Mouse (Mus musculus) left cerebral cortex, adult 8-10 months (tissue): Measurements from ENCODE around the gene Itgav. TPM values are rescaled to one million over a fixed set of nuclear protein-coding genes. Genes with fewer than 3 reads are reported as not detected.

Experiments
- DNase-seq, 2 experiments: peaks; one replicate each; pipeline ENCODE4 v3.0.0; 2022; ENCODE audit warnings: low spot score in 2 of 2
- total RNA-seq, 4 experiments: library from RNA; stranded (reverse); gene quantifications; 2 replicates each; pipeline ENCODE4 v1.2.4; 2022

Gene Itgav
- total RNA-seq, 4 experiments from 2014 or later = 121 to 130 (median 126) TPM

GRCm38 (mm10) chr2:83744276-83744952 lies 20.2 kb downstream of the Itgav start:
- no peak for DNase-seq

DNA sequence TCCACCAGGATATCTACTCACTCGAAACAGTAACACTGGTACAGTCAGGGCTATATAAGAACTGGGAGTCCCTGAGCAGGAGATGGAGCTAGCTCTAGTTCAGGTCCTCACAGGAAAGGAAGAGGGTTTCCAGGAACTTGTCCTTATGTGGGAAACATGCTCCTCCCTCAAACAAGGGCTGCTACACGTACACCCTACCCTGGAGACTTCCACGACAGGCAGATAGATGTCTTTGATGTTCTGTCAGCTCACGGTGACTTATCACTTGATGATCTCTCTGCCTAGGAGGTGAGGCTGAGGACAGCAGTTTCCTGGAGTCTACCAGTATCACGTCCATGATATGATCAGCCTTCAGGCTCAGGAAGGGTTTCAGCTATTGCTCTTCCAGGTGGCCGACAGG lies 21.1 kb downstream of the Itgav start:
- DNase-seq = no peak

GRCm38 (mm10) chr2:83748581-83749118 lies 24.5 kb downstream of the Itgav start:
- DNase-seq = no peak

- no peak for DNase-seq
Observed at GRCm38 (mm10) chr2:83753008-83753407, 28.8 kb downstream of the Itgav start.

GRCm38 (mm10) chr2:83754306-83754837 lies 30.2 kb downstream of the Itgav start:
- DNase-seq = no peak

DNA sequence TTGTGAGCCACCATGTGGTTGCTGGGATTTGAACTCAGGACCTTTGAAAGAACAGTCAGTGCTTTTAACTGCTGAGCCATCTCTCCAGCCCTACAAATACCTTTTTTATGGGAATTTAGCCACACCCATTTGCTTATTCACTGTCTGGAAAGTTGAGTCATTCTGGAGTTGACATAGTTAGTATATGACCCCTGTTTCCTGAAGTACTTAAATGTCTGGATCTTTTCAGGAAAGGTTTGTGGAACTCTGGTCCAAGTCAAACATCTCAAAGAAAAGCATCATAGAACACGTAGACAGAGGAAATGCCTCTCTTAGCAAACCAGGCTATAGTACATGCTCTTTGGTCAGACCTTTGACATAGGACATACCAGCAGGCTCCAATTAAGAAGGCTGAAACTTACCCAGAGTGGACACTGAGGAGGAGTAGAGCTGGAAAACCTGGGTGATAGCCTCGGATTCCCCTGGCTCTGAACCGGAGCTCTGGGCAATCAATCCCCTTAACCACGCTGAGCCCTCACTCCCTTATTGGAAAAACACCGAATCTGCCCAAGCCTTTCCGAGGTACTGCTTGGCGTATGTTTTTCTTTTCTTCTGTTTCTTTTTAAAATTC lies 34.5 kb downstream of the Itgav start:
- DNase-seq = no peak

GRCm38 (mm10) chr2:83759216-83759648 lies 35.0 kb downstream of the Itgav start:
- DNase-seq = no peak

DNA sequence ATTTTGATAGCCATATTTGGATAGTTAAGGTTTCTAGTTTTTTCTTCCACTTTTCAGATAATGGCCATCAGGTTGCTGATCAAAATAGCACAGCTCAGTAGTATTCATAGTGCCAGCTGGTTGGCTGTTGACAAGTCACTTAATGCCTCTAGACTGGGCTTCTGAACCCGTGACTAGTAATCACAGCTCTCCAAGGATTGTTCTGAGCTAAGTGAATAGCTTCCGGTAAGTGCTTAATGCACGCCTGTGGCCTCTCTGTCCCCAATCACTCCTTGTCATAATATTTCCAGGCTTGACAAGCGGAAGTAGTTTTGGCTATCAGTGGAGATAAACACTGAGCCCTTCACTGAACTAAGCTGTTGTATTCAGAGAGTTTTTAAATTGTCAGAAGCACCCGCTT lies 35.5 kb downstream of the Itgav start:
- DNase-seq = no peak

DNA sequence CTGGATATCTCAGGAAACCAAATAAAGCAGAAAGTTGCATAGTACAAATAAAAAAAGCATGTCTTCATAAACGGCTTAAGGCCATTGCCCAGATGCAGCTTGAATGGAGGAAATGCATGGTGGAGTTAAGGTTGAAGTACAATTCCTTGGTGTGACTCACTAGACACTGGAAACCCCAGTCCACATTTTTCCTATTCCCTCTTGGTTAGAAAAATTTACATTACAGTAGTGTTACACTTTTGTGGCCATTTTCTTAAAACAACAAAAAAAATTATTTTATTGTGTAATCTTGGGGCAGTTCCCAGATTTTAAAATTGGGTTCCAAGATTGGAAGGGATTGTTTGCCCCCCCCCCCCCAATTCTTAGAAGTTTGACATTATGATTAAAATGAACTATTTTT lies 35.9 kb downstream of the Itgav start:
- no peak for DNase-seq

DNA sequence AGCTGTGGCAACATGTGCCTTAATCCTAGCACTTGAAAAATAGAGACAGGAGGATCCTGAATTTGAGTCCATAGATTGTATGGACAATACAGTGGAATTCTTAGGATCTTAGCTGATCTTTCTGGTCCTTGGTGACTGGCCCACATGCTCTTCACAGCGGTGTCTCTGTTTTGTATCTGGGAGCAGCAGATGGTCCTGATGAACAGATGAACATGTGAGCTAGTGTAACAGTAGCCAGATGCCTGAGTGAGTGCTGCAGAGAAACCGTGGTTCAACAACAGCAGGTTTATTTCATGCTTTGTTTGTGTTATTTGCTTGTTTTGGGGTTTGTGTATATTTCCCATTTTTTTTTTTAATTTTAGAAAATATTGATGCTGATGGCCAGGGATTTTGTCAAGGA lies 37.3 kb downstream of the Itgav start:
- DNase-seq = no peak

DNA sequence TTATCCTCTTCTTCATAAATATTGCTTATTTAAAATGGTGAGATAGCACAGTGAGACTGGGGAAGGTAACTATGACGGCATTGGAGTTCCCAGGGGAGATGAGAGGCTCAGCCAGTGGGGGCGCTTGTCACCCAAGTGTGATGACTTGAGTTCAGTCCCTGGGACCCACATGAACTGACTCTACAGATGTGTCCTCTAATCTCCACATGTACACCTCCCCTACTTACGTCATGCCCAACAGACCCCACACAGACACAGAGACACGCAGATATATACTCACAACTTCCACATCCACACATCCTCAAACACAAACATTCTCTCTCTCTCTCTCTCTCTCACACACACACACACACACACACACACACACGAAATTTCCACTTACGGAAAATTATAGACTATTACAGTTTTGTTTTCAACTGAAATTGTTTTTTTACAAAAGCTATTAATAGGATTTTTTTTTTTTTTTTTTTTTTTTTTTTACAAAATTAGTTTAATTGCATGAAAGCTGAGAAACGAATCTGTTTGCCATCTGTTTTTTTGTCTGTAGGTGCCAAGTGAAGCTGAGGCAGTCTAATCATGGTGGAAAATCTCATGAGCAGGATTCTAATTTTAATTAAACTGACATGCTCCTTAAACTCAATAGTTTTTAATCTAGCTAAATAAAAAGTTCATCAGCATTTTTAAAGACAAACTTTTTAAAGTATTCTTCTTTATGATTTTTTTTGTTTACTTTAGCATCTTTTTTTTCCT lies 38.1 kb downstream of the Itgav start:
- DNase-seq = no peak

GRCm38 (mm10) chr2:83766058-83766457 lies 41.9 kb downstream of the Itgav start:
- no peak for DNase-seq

GRCm38 (mm10) chr2:83766878-83767277 lies 42.7 kb downstream of the Itgav start:
- no peak for DNase-seq

DNA sequence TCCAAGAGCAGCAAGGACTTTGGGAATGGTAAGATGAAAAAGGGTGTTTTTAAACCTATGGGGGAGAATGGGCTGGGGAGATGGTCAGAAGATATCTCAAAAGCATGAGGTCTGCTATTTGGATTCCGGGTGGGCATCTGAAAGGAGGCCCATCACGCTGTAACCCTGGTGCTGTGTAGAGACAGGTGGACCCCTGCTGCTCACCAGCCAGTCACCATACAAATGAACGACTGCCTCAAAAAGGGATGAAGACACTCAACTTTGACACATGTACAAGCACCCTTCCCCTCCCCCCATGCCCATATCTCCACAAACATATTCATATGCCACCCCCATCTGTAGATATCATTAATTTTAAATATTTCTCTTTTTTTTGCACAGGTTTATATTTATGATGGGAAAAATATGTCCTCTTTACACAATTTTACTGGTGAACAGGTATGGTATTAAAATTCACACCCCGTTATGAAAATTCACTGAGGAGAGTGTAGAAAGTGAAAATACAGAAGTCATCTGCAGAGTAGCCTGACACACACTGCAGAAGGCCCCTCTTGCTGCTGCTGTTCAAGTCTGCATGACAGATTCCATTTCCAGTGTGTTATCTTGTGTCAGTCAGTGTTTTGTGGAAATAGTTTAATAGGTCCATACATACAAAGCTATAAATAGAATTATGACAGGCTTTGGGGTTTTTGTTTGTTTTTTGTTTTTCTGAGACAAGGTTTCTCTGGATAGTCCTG lies 44.3 kb downstream of the Itgav start:
- no peak for DNase-seq

GRCm38 (mm10) chr2:83771155-83771812 lies 47.1 kb downstream of the Itgav start:
- no peak for DNase-seq

DNA sequence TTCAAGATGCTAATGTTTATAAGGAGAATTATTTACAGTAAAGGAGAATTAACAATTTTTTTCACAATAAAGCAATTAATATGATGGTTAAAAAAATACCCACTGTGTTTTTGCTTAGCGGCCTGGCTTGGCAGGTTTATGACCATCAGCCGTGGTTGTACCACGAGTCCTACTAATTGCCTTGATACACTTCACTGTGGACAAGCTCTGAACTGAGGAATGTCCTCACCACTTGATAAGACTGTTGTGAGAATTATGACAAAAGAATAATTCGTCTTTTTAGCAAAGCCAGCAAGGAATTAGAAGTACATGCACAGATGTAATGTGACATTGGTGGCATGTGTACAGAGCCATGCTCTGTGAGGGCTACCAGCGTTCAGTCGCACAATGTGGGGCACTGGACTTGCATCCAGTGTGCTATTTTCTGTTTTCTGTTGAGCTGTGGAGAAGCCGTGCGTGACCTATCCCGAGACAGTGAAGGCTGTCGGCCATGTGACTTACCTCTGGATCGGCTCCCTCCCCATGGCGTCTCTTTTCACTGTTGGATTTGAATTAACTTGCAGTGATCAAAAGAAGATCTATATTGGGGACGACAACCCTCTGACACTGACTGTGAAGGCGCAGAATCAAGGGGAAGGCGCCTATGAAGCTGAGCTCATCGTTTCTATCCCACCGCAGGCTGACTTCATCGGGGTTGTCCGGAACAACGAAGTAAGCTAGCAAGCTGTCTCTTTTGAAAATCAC lies 67.3 kb downstream of the Itgav start:
- DNase-seq = no peak

GRCm38 (mm10) chr2:83792102-83792501 lies 67.9 kb downstream of the Itgav start:
- DNase-seq = no peak

DNA sequence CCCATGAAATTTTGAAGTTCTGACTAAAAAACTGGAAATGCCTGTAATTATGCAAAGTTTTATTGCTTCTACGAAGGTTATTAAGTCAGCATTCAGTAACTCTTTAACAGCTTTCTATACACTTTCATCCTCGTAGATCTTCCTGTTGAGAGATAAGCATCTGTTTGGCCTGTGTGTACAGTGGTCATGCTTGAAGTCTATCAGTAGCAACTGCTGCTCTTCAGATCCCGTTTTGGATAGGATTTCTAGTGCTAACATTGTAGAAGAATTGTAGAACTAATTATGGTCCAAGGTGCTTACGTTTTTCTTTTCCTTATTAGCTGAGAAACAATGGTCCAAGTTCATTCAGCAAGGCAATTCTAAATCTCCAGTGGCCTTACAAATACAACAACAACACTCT lies 71.6 kb downstream of the Itgav start:
- DNase-seq = no peak

- DNase-seq = no peak
Observed at GRCm38 (mm10) chr2:83797902-83798497, 73.8 kb downstream of the Itgav start.
